Mouse (Mus musculus): Measurements from ENCODE around the gene Amtn. TPM values are rescaled to one million over a fixed set of nuclear protein-coding genes. Genes with fewer than 3 reads are reported as not detected.
"Not testable (repeated sequence)": the region's sequence is repeated elsewhere in the genome, so short reads cannot be mapped to it uniquely, and the experiment has no call there.

Amtn gene
- polyA plus RNA-seq (2014; fragmentation: Nextera tagmentation; extraction: Ambion mirVana), result not detected in 2 replicates

DNA sequence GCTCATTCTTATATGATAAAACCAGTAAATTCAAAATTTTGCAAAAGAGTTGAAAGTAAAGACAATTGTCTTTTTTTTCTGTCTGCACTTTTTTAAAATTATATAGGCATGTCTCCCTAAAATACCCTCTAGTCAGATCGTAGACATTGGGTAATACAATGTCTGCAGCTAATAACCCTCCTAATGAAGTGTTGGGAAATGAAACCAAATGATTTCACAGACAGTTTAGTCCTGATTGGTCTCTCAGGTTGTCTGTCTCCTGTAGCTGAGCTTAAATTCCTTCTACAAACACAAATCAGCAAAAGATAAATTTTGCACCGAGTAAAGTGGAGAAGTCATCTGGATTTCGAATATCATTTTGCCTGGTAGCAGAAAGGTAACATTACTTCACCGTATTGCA lies at the start of gene Amtn:
Gene Amtn, plus strand, starts transcription at position 301 of the 400 bp plus-strand sequence.
- H3K27ac ChIP-seq (ENCODE audit: low read depth, low read length), result no peak within 1 kb of the TSS
- no peaks in the 10 kb centered on the region for H3K4me1 ChIP-seq (replicated peaks; ENCODE audit: control insufficient read depth, insufficient read depth, low read length)
- WGBS, result 84% methylated on average over 4 of the region's 4 CpGs
- no peaks in the 10 kb centered on the region for H3K27me3 ChIP-seq (ENCODE audit: control insufficient read depth, insufficient read depth, low read length)
- no peak for DNase-seq (ENCODE audit: low spot score)
- no peak for ATAC-seq (replicated peaks; ENCODE audit: low FRiP score)
- no peak within 1 kb of the TSS for H3K4me2 ChIP-seq (ENCODE audit: low read depth, low read length, severe bottlenecking)
- no peak within 1 kb of the TSS for H3K9ac ChIP-seq (ENCODE audit: low read length)
- no peaks in the 10 kb centered on the region for H3K36me3 ChIP-seq (ENCODE audit: control insufficient read depth, insufficient read depth, low read length)
- no peak within 1 kb of the TSS for H3K4me3 ChIP-seq (ENCODE audit: low read depth, low read length)
- H3K9me3 ChIP-seq (ENCODE audit: control insufficient read depth, low read length), result no peaks in the 10 kb centered on the region

DNA sequence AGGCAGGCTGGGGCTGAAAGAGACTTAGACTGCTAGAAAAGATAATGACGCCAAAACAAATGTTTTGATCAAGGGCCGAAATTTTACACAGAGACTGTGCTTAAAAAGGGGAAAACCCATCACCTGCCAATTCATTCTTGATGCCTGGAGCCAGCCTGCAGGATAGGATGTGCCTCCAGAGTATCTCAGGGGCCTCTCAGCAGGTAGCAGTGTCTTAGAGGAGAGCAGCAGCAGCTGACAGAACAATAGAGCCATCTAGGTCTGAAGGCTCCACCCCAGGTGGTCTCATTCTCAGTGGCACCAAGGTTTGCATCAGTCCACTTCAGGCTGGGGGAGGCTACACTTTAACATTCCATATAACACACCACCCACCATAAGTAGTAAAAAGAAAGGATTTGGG lies 27.4 kb upstream of the Amtn start:
- not testable (repeated sequence) for H3K4me1 ChIP-seq (replicated peaks; ENCODE audit: control insufficient read depth, insufficient read depth, low read length); H3K36me3 ChIP-seq (ENCODE audit: control insufficient read depth, insufficient read depth, low read length); H3K4me2 ChIP-seq (ENCODE audit: low read depth, low read length, severe bottlenecking); H3K27me3 ChIP-seq (ENCODE audit: control insufficient read depth, insufficient read depth, low read length); H3K9me3 ChIP-seq (ENCODE audit: control insufficient read depth, low read length); ATAC-seq (replicated peaks; ENCODE audit: low FRiP score); H3K4me3 ChIP-seq (ENCODE audit: low read depth, low read length); H3K27ac ChIP-seq (ENCODE audit: low read depth, low read length); DNase-seq (ENCODE audit: low spot score); H3K9ac ChIP-seq (ENCODE audit: low read length)
- WGBS, result 40% methylated on average over 2 of the region's 2 CpGs

DNA sequence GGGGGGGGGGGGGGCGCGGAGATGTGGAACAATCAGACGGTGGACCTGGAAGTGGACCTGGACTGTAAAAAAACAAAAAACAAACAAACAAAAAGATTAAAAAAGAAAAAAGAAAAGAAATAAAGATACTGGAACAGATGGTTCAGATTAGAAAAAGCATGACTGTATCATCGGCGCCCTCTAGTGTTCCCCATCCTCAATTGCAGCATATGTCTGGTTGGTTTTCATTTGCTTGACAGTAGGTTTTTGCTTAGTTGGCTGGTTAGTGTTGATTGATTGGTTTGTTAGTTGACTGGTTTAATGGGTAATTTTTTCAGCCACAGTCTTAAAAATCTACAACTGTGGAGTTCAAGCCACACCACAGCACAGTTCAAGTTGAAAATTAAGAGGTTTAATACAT lies 11.1 kb upstream of the Amtn start:
- no peak overlapping the region for H3K4me2 ChIP-seq (ENCODE audit: low read depth, low read length, severe bottlenecking)
- DNase-seq (ENCODE audit: low spot score) (peak; percentile 69), ATAC-seq (replicated peaks; ENCODE audit: low FRiP score) (no peak)
- 5% methylated on average over 4 of the region's 5 CpGs for WGBS
- no peaks in the 10 kb centered on the region for H3K4me1 ChIP-seq (replicated peaks; ENCODE audit: control insufficient read depth, insufficient read depth, low read length)
- no peak overlapping the region for H3K27ac ChIP-seq (ENCODE audit: low read depth, low read length)
- no peaks in the 10 kb centered on the region for H3K9me3 ChIP-seq (ENCODE audit: control insufficient read depth, low read length)
- H3K36me3 ChIP-seq (ENCODE audit: control insufficient read depth, insufficient read depth, low read length), result no peaks in the 10 kb centered on the region
- no peak overlapping the region for H3K9ac ChIP-seq (ENCODE audit: low read length)
- no peak overlapping the region for H3K4me3 ChIP-seq (ENCODE audit: low read depth, low read length)
- no peaks in the 10 kb centered on the region for H3K27me3 ChIP-seq (ENCODE audit: control insufficient read depth, insufficient read depth, low read length)

DNA sequence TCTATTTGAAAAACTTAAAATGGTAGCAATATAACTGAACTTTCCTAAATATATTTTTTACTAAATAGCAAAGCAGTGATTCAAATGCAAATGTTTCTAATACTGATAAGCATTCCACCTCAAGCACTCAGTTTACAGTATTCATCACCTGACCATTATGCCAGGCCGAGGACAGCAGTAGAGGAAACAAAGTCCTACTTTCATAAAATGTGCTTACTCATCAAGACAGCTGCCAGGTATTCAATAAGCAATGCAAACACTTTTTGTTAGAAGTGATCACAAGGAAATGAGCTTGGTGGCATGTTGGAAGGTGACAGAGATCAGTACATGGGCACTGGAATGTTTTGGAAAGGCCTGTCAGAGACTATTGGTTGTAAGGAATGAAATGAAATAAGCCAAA lies 9.0 kb upstream of the Amtn start:
- no peak overlapping the region for H3K4me2 ChIP-seq (ENCODE audit: low read depth, low read length, severe bottlenecking)
- ATAC-seq (replicated peaks; ENCODE audit: low FRiP score), result no peak
- H3K4me1 ChIP-seq (replicated peaks; ENCODE audit: control insufficient read depth, insufficient read depth, low read length), result no peaks in the 10 kb centered on the region
- WGBS, result 63% methylated on average over 1 of the region's 1 CpGs
- no peak overlapping the region for H3K4me3 ChIP-seq (ENCODE audit: low read depth, low read length)
- H3K9ac ChIP-seq (ENCODE audit: low read length), result no peak overlapping the region
- H3K9me3 ChIP-seq (ENCODE audit: control insufficient read depth, low read length), result no peaks in the 10 kb centered on the region
- H3K27ac ChIP-seq (ENCODE audit: low read depth, low read length), result no peak overlapping the region
- no peak for DNase-seq (ENCODE audit: low spot score)
- no peaks in the 10 kb centered on the region for H3K27me3 ChIP-seq (ENCODE audit: control insufficient read depth, insufficient read depth, low read length)
- H3K36me3 ChIP-seq (ENCODE audit: control insufficient read depth, insufficient read depth, low read length), result no peaks in the 10 kb centered on the region

DNA sequence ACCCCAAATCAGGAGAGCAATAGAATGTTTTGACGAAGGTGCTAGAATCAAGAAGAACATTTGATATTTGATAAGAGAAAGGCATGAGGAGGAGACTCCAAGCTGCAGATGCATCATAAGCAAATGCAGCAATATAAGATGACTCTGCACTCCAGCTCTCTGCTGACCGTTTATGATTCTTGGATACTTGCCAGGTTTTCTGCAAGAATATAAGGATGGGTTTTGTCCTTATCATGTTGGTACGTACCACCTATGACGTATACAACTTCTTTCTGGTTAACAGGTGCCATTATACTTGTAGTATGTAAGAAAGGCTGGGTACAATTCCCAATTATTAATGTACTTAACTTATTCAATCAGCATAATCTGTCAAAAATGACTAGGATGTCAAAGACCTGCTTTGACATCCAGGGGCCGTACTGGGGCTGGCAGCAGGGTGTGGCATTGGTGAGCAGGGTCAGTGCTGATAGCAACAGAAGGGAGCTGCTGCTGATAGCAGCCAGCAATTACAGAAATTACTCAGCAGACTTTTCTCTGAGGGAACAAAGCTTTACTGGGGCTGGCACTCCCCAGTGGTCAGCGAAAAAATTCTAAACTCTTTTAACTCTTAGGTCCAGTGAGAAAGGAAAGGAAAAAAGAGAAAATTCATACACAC lies 5.2 kb upstream of the Amtn start:
- no peak overlapping the region for H3K4me3 ChIP-seq (ENCODE audit: low read depth, low read length)
- H3K4me1 ChIP-seq (replicated peaks; ENCODE audit: control insufficient read depth, insufficient read depth, low read length), result no peaks in the 10 kb centered on the region
- no peaks in the 10 kb centered on the region for H3K9me3 ChIP-seq (ENCODE audit: control insufficient read depth, low read length)
- no peaks in the 10 kb centered on the region for H3K27me3 ChIP-seq (ENCODE audit: control insufficient read depth, insufficient read depth, low read length)
- H3K27ac ChIP-seq (ENCODE audit: low read depth, low read length), result no peak overlapping the region
- H3K9ac ChIP-seq (ENCODE audit: low read length), result no peak overlapping the region
- no peak for ATAC-seq (replicated peaks; ENCODE audit: low FRiP score)
- DNase-seq (ENCODE audit: low spot score), result no peak
- H3K4me2 ChIP-seq (ENCODE audit: low read depth, low read length, severe bottlenecking), result no peak overlapping the region
- H3K36me3 ChIP-seq (ENCODE audit: control insufficient read depth, insufficient read depth, low read length), result no peaks in the 10 kb centered on the region
- WGBS, result 81% methylated on average over 6 of the region's 6 CpGs

DNA sequence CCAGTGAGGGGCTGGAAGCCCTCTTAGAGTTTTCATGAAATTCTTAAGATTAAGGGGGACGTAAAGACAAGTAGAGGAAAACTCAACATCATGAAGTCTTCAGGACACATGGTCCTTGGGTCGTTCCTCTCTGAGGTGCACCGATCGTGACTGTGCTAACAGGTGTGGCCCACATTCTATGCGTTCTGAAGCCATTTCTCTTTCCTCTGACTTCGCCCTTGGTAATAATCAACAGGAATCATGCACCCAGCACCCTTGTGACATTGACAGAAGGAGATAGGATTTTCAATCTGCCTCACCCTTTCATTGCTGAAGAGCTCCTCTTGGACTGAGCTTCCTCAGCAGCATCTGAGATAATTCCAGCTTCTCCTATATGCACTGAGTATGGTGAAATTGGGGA lies 3.3 kb upstream of the Amtn start:
- Histone ChIP-seq H3K9ac (ENCODE audit: low read length) (no peak overlapping the region), H3K27ac (ENCODE audit: low read depth, low read length) (no peak overlapping the region), H3K9me3 (ENCODE audit: control insufficient read depth, low read length) (no peaks in the 10 kb centered on the region), H3K4me1 (replicated peaks; ENCODE audit: control insufficient read depth, insufficient read depth, low read length) (no peaks in the 10 kb centered on the region), H3K4me3 (ENCODE audit: low read depth, low read length) (no peak overlapping the region), H3K27me3 (ENCODE audit: control insufficient read depth, insufficient read depth, low read length) (no peaks in the 10 kb centered on the region), H3K36me3 (ENCODE audit: control insufficient read depth, insufficient read depth, low read length) (no peaks in the 10 kb centered on the region), H3K4me2 (ENCODE audit: low read depth, low read length, severe bottlenecking) (no peak overlapping the region)
- no peak for ATAC-seq (replicated peaks; ENCODE audit: low FRiP score)
- no peak for DNase-seq (ENCODE audit: low spot score)
- 83% methylated on average over 6 of the region's 6 CpGs for WGBS

DNA sequence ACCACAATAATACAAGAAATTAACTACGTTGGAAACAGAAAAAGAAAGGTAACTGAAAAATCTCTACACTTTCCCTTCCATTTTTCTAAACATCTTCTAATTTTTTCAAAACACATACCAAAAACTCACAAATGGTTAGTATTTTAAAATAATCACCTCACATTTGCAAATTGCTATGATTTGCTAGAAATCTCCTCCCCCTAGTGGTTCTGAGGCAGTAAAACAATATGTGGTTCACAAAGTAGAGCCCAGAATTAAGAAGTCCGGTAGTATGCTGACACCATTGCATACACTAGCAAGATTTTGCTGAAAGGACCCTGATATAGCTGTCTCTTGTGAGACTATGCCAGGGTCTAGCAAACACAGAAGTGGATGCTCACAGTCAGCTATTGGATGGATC lies 16.1 kb downstream of the Amtn start:
- not testable (repeated sequence) for H3K27me3 ChIP-seq (ENCODE audit: control insufficient read depth, insufficient read depth, low read length); H3K4me2 ChIP-seq (ENCODE audit: low read depth, low read length, severe bottlenecking); H3K9ac ChIP-seq (ENCODE audit: low read length); H3K4me3 ChIP-seq (ENCODE audit: low read depth, low read length); H3K4me1 ChIP-seq (replicated peaks; ENCODE audit: control insufficient read depth, insufficient read depth, low read length); H3K27ac ChIP-seq (ENCODE audit: low read depth, low read length); ATAC-seq (replicated peaks; ENCODE audit: low FRiP score); DNase-seq (ENCODE audit: low spot score); H3K9me3 ChIP-seq (ENCODE audit: control insufficient read depth, low read length); H3K36me3 ChIP-seq (ENCODE audit: control insufficient read depth, insufficient read depth, low read length)
- 91% methylated on average over 2 of the region's 2 CpGs for WGBS

DNA sequence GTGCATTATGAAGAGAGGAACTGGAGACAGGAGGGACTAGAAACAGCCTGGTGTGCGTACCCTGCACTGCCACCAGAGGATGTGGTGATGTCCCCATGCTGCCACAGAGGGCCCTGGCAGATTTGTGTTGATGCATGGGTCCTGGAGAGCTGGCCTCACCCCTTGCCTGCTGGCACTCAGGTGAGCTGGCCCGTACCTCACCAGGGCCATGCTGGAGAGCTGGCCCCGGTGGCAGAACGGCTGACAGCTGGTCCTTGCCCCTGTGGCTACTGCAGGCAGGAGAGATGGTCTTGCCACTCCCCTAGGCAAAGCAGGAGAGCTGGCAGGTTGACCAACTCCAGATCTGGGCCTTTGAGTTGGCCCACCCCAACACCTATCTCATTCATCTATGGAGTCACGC lies 22.7 kb downstream of the Amtn start:
- DNase-seq (ENCODE audit: low spot score) (no peak), ATAC-seq (replicated peaks; ENCODE audit: low FRiP score) (0 out of 2 replicates have a peak, but pooled peaks have one; percentile 15)
- Histone ChIP-seq H3K9me3 (ENCODE audit: control insufficient read depth, low read length) (no peaks in the 10 kb centered on the region), H3K9ac (ENCODE audit: low read length) (no peak overlapping the region), H3K4me3 (ENCODE audit: low read depth, low read length) (no peak overlapping the region), H3K4me2 (ENCODE audit: low read depth, low read length, severe bottlenecking) (no peak overlapping the region), H3K4me1 (replicated peaks; ENCODE audit: control insufficient read depth, insufficient read depth, low read length) (no peaks in the 10 kb centered on the region), H3K36me3 (ENCODE audit: control insufficient read depth, insufficient read depth, low read length) (no peaks in the 10 kb centered on the region), H3K27ac (ENCODE audit: low read depth, low read length) (no peak overlapping the region), H3K27me3 (ENCODE audit: control insufficient read depth, insufficient read depth, low read length) (no peaks in the 10 kb centered on the region)
- 78% methylated on average over 5 of the region's 5 CpGs for WGBS

DNA sequence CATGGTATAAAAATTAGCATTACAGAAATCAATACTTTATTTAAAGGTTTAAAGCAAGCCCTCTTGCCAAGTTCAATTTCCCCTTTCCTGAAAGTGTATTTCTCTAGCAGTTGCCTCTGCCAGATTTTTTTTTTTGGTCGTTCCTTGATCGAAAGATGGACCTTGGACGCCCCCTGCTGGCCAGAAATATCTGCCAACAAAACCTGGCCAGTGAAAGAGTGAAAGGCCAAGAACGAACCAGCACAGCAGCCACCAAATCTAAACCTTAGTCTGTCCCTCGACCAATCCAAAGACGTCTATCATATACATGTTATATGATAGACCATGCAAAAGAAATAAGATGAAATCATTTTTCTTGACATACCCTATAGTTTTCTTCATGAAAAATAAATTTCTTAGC lies 23.9 kb downstream of the Amtn start:
- Histone ChIP-seq H3K9ac (ENCODE audit: low read length) (no peak overlapping the region), H3K4me2 (ENCODE audit: low read depth, low read length, severe bottlenecking) (no peak overlapping the region), H3K27ac (ENCODE audit: low read depth, low read length) (no peak overlapping the region), H3K27me3 (ENCODE audit: control insufficient read depth, insufficient read depth, low read length) (no peaks in the 10 kb centered on the region), H3K36me3 (ENCODE audit: control insufficient read depth, insufficient read depth, low read length) (no peaks in the 10 kb centered on the region), H3K9me3 (ENCODE audit: control insufficient read depth, low read length) (no peaks in the 10 kb centered on the region), H3K4me3 (ENCODE audit: low read depth, low read length) (no peak overlapping the region), H3K4me1 (replicated peaks; ENCODE audit: control insufficient read depth, insufficient read depth, low read length) (no peaks in the 10 kb centered on the region)
- DNase-seq (ENCODE audit: low spot score), result peak; percentile 87
- WGBS, result 14% methylated on average over 6 of the region's 6 CpGs
- peak; percentile 66 for ATAC-seq (replicated peaks; ENCODE audit: low FRiP score)

Data from forebrain, embryonic 11.5 days (tissue).